Comparison of ENCODE assay signal across 29 mouse cellular contexts in genomic region chr7:81122808-81123207, GRCm38 (mm10). TPM values are rescaled to one million over a fixed set of nuclear protein-coding genes. Genes with fewer than 3 reads are reported as not detected.
A peak's percentile ranks its signal among the peaks of the same experiment; 100 is the strongest.
DNase-seq lines count a peak whose midpoint lies in the region; ATAC-seq lines count a peak whose summit lies in the region.
"Had no signal": no experiment of that assay in that cellular context is flagged by ENCODE, and none has a peak within 500 bp of the region (broad histone marks: within the 10 kb centered on the region; RNA-seq: fewer than 3 reads in every experiment).

No protein-coding gene starts in this region.

- no peak overlapping the region for H3K27ac ChIP-seq in heart, embryonic 13.5 days (replicated peaks)
- H3K27ac ChIP-seq in hindbrain, embryonic 10.5 days = no peak overlapping the region
- H3K27ac ChIP-seq in midbrain, embryonic 10.5 days (replicated peaks) = no peak overlapping the region
- H3K27ac ChIP-seq: forebrain, embryonic 10.5 days; forebrain, embryonic 15.5 days; heart, adult 2 months; heart, embryonic 15.5 days; hindbrain, embryonic 12.5 days; hindbrain, postnatal 0 days; midbrain, embryonic 13.5 days had no signal

- peaks cover 12% of the 10 kb centered on the region for H3K4me1 ChIP-seq in heart, embryonic 13.5 days
- peaks cover 35% of the 10 kb centered on the region for H3K4me1 ChIP-seq in hindbrain, embryonic 10.5 days (replicated peaks)
- peaks cover 13% of the 10 kb centered on the region for H3K4me1 ChIP-seq in midbrain, embryonic 10.5 days
- H3K4me1 ChIP-seq: forebrain, embryonic 15.5 days; heart, embryonic 15.5 days had no signal

- no peaks in the 10 kb centered on the region for H3K9me3 ChIP-seq in heart, embryonic 13.5 days
- no peaks in the 10 kb centered on the region for H3K9me3 ChIP-seq in hindbrain, embryonic 10.5 days
- peaks cover 5% of the 10 kb centered on the region for H3K9me3 ChIP-seq in midbrain, embryonic 10.5 days (replicated peaks)
- H3K9me3 ChIP-seq: forebrain, embryonic 15.5 days; heart, embryonic 15.5 days; hindbrain, embryonic 12.5 days; midbrain, embryonic 13.5 days had no signal

- WGBS in heart, embryonic 13.5 days = 60% methylated on average over 2 of the region's 2 CpGs
- 85% methylated on average over 2 of the region's 2 CpGs for WGBS in hindbrain, embryonic 10.5 days
- WGBS in midbrain, embryonic 10.5 days = 75% methylated on average over 2 of the region's 2 CpGs

- H3K4me2 ChIP-seq in heart, embryonic 13.5 days = peak overlapping the region; percentile 29; the same call in 1 of the 2 replicates
- H3K4me2 ChIP-seq: forebrain, embryonic 15.5 days; heart, embryonic 15.5 days; hindbrain, embryonic 12.5 days; limb, embryonic 12.5 days; midbrain, embryonic 13.5 days had no signal

- no peaks in the 10 kb centered on the region for H3K36me3 ChIP-seq in heart, embryonic 13.5 days
- H3K36me3 ChIP-seq in hindbrain, embryonic 10.5 days = no peaks in the 10 kb centered on the region
- H3K36me3 ChIP-seq in midbrain, embryonic 10.5 days = no peaks in the 10 kb centered on the region
- H3K36me3 ChIP-seq: forebrain, embryonic 10.5 days; forebrain, embryonic 15.5 days; heart, embryonic 15.5 days; hindbrain, embryonic 12.5 days; limb, embryonic 12.5 days; midbrain, embryonic 13.5 days had no signal

- H3K4me3 ChIP-seq in heart, embryonic 13.5 days = no peak overlapping the region
- no peak overlapping the region for H3K4me3 ChIP-seq in hindbrain, embryonic 10.5 days
- H3K4me3 ChIP-seq in midbrain, embryonic 10.5 days = no peak overlapping the region
- H3K4me3 ChIP-seq: forebrain, embryonic 10.5 days; forebrain, embryonic 15.5 days; heart, adult 2 months; heart, embryonic 15.5 days; hindbrain, embryonic 12.5 days; limb, embryonic 12.5 days; midbrain, embryonic 13.5 days had no signal

- no peak for DNase-seq in heart, adult 8-10 months (ENCODE audit: low spot score)
- DNase-seq in CD4-positive helper T cell, adult 2 months (ENCODE audit: low read depth, low spot score) = peak; percentile 32
- DNase-seq in naive thymus-derived CD4-positive, alpha-beta T cell, adult 2 months (ENCODE audit: low read depth) = peak; percentile 41
- DNase-seq in hindbrain, embryonic 10.5 days (ENCODE audit: low spot score) = no peak
- no peak for DNase-seq in midbrain, embryonic 10.5 days (ENCODE audit: low spot score)
- DNase-seq: adrenal gland, adult 2 months; adrenal gland, postnatal 36 days; B cell, adult 2 months; cerebellum, adult 2 months; cerebellum, postnatal 14 days; gastrocnemius, postnatal 25 days; heart, adult 2 months; kidney, postnatal 10 days; lung, postnatal 36 days; thymus, postnatal 14 days had no signal

- no peaks in the 10 kb centered on the region for H3K27me3 ChIP-seq in heart, embryonic 13.5 days (replicated peaks)
- H3K27me3 ChIP-seq in hindbrain, embryonic 10.5 days (ENCODE audit: insufficient read depth, poor library complexity, severe bottlenecking) = no peaks in the 10 kb centered on the region
- H3K27me3 ChIP-seq in midbrain, embryonic 10.5 days (ENCODE audit: low read depth, poor library complexity, severe bottlenecking) = no peaks in the 10 kb centered on the region
- H3K27me3 ChIP-seq: forebrain, embryonic 15.5 days; heart, embryonic 15.5 days; hindbrain, embryonic 12.5 days; limb, embryonic 12.5 days; midbrain, embryonic 13.5 days had no signal

- no peak overlapping the region for H3K9ac ChIP-seq in heart, embryonic 13.5 days
- H3K9ac ChIP-seq: forebrain, embryonic 15.5 days; heart, embryonic 15.5 days; hindbrain, embryonic 12.5 days; limb, embryonic 12.5 days; midbrain, embryonic 13.5 days had no signal

- ATAC-seq in heart, embryonic 13.5 days (ENCODE audit: extremely low read depth, insufficient number of reproducible peaks, low FRiP score, low TSS enrichment) = no peak
- ATAC-seq in common myeloid progenitor, adult 5-6 weeks (replicated peaks; ENCODE audit: low read depth, poor library complexity, severe bottlenecking) = peak; percentile 61
- ATAC-seq: forebrain, embryonic 15.5 days; hindbrain, postnatal 0 days; midbrain, embryonic 13.5 days had no signal

RNA-seq across cellular contexts. Expression of gene Slc28a1, which starts 8.2 kb away (rescaled TPM):
- 0.05 and 0.11 TPM in 2 replicates for polyA plus RNA-seq in heart, embryonic 13.5 days (2015; fragmentation: Nextera tagmentation; extraction: Ambion mirVana)
- total RNA-seq in heart, adult 8-10 months (2022) = under 1 TPM in 3 of 4 experiments, not detected in 1; 0.09 to 0.31 (median 0.16) TPM
- total RNA-seq in common myeloid progenitor, adult 5-6 weeks (2017) = not detected in 2 replicates
- polyA plus RNA-seq in hindbrain, embryonic 10.5 days (2016; fragmentation: Nextera tagmentation; extraction: Ambion mirVana) = not detected in 2 replicates
- polyA plus RNA-seq in midbrain, embryonic 10.5 days (2016; fragmentation: Nextera tagmentation; extraction: Ambion mirVana) = 0.05 TPM in 1 of 2 replicates, not detected in the other
- total RNA-seq: megakaryocyte, adult 5-6 weeks had no signal
- polyA plus RNA-seq: adrenal gland, adult 2 months; embryonic facial prominence, embryonic 11.5 days; forebrain, embryonic 10.5 days; forebrain, embryonic 15.5 days; hindbrain, embryonic 12.5 days; limb, embryonic 12.5 days; lung, embryonic 16.5 days; midbrain, embryonic 13.5 days; neural tube, embryonic 14.5 days; stomach, embryonic 14.5 days had no signal

Comparison
In these comparisons a context has a peak if more than half of its experiments do, and no peak if none do; other contexts are left out.
1. DNase-seq: peak in CD4-positive helper T cell, adult 2 months (single experiment) and naive thymus-derived CD4-positive, alpha-beta T cell, adult 2 months (single experiment); none in heart, adult 8-10 months (single experiment), hindbrain, embryonic 10.5 days (single experiment) and midbrain, embryonic 10.5 days (single experiment).